Mouse (Mus musculus): ENCODE results near the gene Kcnip1. TPM values are rescaled to one million over a fixed set of nuclear protein-coding genes. Genes with fewer than 3 reads are reported as not detected.

The Kcnip1 gene
- polyA plus RNA-seq, 1 experiment from 2014 or later = not detected

DNA sequence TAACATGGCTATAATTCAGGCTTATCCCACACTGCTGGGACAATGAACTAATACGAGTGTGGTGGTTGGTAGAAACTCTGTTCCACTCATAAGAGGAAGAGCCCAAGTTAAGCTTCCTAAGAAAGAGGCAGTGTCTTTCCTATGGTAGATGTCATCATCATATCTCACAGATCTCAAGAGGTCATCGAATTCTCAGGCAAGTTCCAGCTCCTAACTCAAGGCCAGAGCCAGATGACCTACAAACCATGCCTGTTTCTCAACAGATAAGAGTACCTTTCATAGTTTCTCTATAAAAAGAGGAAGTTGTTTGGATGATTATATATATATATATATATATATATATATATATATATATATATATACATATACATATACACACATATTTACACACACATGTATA is 6.4 kb downstream of the Kcnip1 start:
- ATAC-seq (replicated peaks; ENCODE audit: insufficient number of reproducible peaks, insufficient read depth, low FRiP score, low read depth) = no peak
- no peaks in the 10 kb centered on the region for H3K36me3 ChIP-seq
- no peaks in the 10 kb centered on the region for H3K9me3 ChIP-seq (replicated peaks)
- H3K4me3 ChIP-seq = no peak overlapping the region
- H3K27ac ChIP-seq = no peak overlapping the region
- 0 out of 2 replicates have a peak, but pooled peaks cover 5% of the 10 kb centered on the region for H3K27me3 ChIP-seq
- 64% methylated on average over 2 of the region's 2 CpGs for WGBS
- no peak overlapping the region for H3K4me2 ChIP-seq
- no peaks in the 10 kb centered on the region for H3K4me1 ChIP-seq (replicated peaks)
- no peak overlapping the region for H3K9ac ChIP-seq

DNA sequence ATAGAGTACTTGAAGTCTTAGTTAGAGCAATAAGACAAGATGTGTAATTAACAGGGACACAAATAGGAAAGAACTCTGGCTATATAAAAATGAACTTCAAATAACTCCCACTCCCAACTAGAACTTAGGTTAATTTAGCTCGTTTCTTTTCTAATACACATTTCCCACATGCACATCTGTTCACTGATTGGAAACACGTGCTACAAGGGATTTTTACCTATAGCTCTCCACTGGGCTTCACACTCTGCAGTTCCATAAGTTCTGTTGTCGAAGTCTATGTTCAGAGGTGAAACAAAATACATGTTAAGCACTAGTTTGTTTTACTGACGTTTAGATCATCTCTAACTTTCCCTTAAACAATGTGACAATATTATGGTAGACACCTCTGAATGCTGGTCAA is 12.8 kb downstream of the Kcnip1 start:
- Histone ChIP-seq H3K4me1 (replicated peaks) (no peaks in the 10 kb centered on the region), H3K27ac (no peak overlapping the region), H3K4me2 (no peak overlapping the region), H3K27me3 (no peaks in the 10 kb centered on the region), H3K36me3 (no peaks in the 10 kb centered on the region), H3K9ac (no peak overlapping the region), H3K9me3 (replicated peaks) (no peaks in the 10 kb centered on the region), H3K4me3 (no peak overlapping the region)
- ATAC-seq (replicated peaks; ENCODE audit: insufficient number of reproducible peaks, insufficient read depth, low FRiP score, low read depth) = no peak
- 71% methylated on average over 4 of the region's 4 CpGs for WGBS

DNA sequence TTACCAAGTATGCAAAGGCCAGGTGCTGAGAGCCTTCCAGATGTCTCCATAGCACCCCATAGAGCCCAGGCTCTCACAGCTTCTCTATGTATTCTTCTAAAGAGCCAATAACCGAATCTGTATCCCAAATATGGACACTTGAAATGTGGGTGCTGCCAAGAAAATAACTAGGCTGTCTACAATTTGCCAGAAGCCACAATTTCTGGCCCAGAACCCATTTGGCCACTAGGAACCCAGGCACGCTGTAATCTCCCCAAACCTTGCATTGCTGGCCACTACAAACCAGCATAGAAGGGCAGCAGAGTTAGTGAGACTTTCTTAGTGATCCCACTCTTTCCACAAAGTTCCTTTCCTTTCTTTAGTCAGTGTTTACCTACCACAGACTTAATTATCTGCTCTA is 17.8 kb downstream of the Kcnip1 start:
- Histone ChIP-seq H3K4me3 (no peak overlapping the region), H3K27ac (no peak overlapping the region), H3K27me3 (no peaks in the 10 kb centered on the region), H3K4me2 (no peak overlapping the region), H3K4me1 (replicated peaks) (no peaks in the 10 kb centered on the region), H3K36me3 (no peaks in the 10 kb centered on the region), H3K9me3 (replicated peaks) (no peaks in the 10 kb centered on the region), H3K9ac (no peak overlapping the region)
- 72% methylated on average over 2 of the region's 2 CpGs for WGBS
- no peak for ATAC-seq (replicated peaks; ENCODE audit: insufficient number of reproducible peaks, insufficient read depth, low FRiP score, low read depth)

DNA sequence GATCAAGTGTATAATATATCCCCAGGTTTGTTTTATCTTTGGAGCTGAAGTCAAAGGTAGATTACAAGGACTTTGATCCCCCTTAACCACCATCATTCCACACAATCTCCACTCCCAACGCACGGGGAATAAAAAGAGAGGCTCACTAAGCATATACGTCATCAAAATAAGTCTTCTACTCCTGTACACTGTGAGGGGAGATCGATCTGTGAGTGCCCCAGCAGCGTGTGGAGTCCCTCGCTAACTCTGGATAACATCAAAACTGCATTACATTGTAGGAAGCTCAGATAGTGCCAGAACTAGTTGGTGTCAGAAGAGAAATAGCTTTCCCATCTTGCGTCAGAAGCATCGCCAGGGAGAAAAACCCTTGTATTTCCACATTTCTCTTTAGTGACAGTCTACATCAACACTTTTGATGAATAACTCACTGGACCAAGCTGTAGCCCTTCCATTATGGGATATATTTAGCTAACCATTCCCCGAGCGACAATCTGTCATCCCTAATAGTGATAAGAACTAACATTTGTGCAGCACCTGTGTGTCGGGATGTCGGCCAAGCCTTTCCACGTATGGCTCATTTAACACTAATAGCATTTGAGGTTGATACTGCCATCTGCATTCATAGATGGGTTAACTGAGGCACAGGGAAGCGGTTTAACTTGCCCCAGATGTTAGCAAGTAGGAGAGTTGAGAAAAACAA is 18.5 kb downstream of the Kcnip1 start:
- H3K9ac ChIP-seq = no peak overlapping the region
- H3K9me3 ChIP-seq (replicated peaks) = no peaks in the 10 kb centered on the region
- no peaks in the 10 kb centered on the region for H3K36me3 ChIP-seq
- no peaks in the 10 kb centered on the region for H3K4me1 ChIP-seq (replicated peaks)
- WGBS = 57% methylated on average over 14 of the region's 14 CpGs
- H3K27ac ChIP-seq = no peak overlapping the region
- H3K4me2 ChIP-seq = no peak overlapping the region
- H3K4me3 ChIP-seq = no peak overlapping the region
- ATAC-seq (replicated peaks; ENCODE audit: insufficient number of reproducible peaks, insufficient read depth, low FRiP score, low read depth) = no peak
- no peaks in the 10 kb centered on the region for H3K27me3 ChIP-seq

DNA sequence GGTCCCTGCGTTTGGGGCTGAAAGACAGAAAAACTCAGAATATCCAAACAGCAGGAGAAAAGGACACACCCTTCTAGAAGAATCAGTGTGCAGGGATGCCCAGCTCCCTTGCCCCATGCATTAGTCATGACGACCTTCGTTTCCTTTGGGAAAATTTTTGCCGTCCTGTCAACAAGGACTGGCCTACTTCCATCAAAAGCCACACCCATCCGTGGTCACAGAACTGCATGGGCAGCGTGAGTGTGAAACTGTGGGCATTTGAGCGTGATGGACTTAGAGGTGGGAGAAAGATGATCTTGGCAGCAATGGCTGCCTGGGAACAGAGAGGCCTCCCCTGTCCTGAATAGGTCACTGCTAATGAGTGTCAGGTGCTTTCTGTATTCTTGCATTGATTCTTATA is 20.8 kb downstream of the Kcnip1 start:
- Histone ChIP-seq H3K4me2 (no peak overlapping the region), H3K9me3 (replicated peaks) (no peaks in the 10 kb centered on the region), H3K36me3 (no peaks in the 10 kb centered on the region), H3K27ac (no peak overlapping the region), H3K4me3 (no peak overlapping the region), H3K9ac (no peak overlapping the region), H3K4me1 (replicated peaks) (no peaks in the 10 kb centered on the region), H3K27me3 (no peaks in the 10 kb centered on the region)
- ATAC-seq (replicated peaks; ENCODE audit: insufficient number of reproducible peaks, insufficient read depth, low FRiP score, low read depth) = no peak
- WGBS = 77% methylated on average over 7 of the region's 7 CpGs

DNA sequence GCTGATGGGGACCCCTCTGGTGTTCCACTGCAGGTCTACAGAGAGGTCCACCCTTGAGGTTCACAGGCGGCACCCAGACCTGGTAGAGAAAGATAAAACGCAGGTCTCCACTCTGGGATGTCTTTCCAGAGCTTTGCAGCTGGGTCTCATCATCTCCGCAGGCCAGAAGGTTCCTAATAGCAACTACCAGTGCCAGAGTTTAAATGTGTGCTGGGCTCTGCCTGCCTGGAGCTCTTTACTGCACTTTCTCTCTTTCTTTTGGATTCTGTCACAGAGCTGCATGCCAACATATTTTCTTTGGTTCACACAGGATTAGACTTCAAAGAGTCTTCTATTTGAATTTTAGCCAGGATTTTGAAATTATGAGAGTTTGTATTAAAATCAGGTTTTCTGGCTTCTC is 23.8 kb downstream of the Kcnip1 start:
- no peaks in the 10 kb centered on the region for H3K36me3 ChIP-seq
- H3K27me3 ChIP-seq = no peaks in the 10 kb centered on the region
- no peak overlapping the region for H3K27ac ChIP-seq
- H3K4me2 ChIP-seq = no peak overlapping the region
- ATAC-seq (replicated peaks; ENCODE audit: insufficient number of reproducible peaks, insufficient read depth, low FRiP score, low read depth) = no peak
- H3K4me3 ChIP-seq = no peak overlapping the region
- WGBS = 66% methylated on average over 3 of the region's 3 CpGs
- H3K9ac ChIP-seq = no peak overlapping the region
- H3K4me1 ChIP-seq (replicated peaks) = no peaks in the 10 kb centered on the region
- no peaks in the 10 kb centered on the region for H3K9me3 ChIP-seq (replicated peaks)

DNA sequence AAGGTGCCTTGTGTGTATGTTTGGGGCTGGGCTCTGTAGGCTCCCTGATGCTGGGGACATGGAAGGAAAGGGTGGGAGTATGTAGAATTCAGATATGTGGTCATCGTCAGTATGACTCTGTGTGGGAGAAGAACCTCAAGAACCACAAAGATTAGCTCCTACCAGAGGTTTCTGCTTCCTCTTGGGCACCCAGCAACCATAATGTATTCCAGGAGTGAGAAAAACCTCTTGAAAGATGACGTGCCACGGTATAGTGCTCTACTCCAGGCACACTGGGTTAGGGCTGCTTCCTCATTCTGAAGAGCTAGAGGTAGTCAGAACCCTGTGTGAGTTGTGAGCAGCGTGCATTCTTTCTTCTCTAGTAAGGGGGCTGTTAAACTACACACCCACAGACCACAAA is 25.2 kb downstream of the Kcnip1 start:
- H3K36me3 ChIP-seq = no peaks in the 10 kb centered on the region
- H3K9ac ChIP-seq = no peak overlapping the region
- ATAC-seq (replicated peaks; ENCODE audit: insufficient number of reproducible peaks, insufficient read depth, low FRiP score, low read depth) = no peak
- H3K9me3 ChIP-seq (replicated peaks) = no peaks in the 10 kb centered on the region
- WGBS = 57% methylated on average over 4 of the region's 4 CpGs
- peaks cover 7% of the 10 kb centered on the region for H3K4me1 ChIP-seq (replicated peaks)
- H3K4me2 ChIP-seq = no peak overlapping the region
- H3K4me3 ChIP-seq = no peak overlapping the region
- H3K27me3 ChIP-seq = no peaks in the 10 kb centered on the region
- H3K27ac ChIP-seq = no peak overlapping the region

DNA sequence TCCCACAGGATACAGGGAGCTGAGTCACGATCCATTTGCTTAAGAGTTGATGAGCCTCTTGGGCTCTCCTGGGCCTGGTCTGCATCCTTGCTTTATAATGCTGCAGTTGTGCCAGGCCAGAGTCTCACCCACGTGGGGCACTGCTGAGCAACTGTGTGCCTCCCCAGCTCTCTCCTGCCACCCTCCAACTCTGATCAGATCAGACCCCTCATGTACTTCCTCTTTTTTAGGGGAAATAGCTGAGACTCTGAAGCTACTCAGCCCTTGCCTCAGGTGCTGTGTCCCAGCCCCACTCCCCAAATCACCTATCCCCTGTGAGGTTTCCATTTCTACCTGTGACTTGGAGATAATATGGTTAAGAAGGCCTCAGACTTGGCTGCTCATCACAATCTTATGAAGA is 27.6 kb downstream of the Kcnip1 start:
- Histone ChIP-seq H3K4me1 (replicated peaks) (peaks cover 11% of the 10 kb centered on the region), H3K27ac (no peak overlapping the region), H3K4me3 (no peak overlapping the region), H3K4me2 (no peak overlapping the region), H3K36me3 (no peaks in the 10 kb centered on the region), H3K9me3 (replicated peaks) (no peaks in the 10 kb centered on the region), H3K9ac (no peak overlapping the region), H3K27me3 (no peaks in the 10 kb centered on the region)
- 58% methylated on average over 2 of the region's 2 CpGs for WGBS
- no peak for ATAC-seq (replicated peaks; ENCODE audit: insufficient number of reproducible peaks, insufficient read depth, low FRiP score, low read depth)

DNA sequence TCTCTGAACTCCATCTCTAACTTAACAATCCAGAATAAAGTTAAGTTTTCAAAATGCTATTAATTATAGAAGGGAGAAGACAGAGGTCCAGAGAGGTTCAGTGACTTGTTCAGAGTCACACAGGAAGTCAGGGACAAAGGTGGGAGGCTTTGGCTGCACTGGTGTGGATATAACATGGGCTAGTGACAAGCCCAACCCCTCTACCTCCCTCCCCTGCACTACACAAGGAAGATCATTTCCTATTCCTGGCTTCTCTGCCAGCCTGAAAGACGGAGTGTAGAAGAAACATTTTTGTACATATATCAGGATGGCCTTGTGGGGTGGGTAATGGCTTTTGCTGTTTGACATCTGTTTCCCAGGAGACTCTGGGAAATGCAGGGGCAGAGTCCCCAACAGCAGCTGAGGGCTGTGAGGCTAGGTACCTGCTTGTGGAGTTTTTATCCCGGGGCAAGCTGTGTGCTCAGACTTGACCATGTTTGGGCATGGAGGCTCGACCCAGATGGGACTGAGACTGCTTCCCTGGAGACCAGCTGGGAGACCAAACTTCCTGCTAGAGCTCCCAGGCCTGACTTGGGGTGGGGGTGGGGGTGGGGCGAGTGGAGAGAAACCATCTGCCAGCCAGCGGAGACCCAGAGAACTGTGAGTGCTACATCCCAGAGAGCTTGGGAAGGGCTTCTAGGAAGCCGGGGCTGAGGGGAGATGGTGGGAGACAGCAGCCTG is 30.1 kb downstream of the Kcnip1 start, which contains the start of gene Kcnmb1:
Gene Kcnmb1, plus strand, starts transcription at position 326 of the 720 bp plus-strand sequence.
- Histone ChIP-seq H3K4me2 (peak within 1 kb of the TSS; percentile 26), H3K27me3 (no peaks in the 10 kb centered on the region), H3K4me3 (no peak within 1 kb of the TSS), H3K9ac (no peak within 1 kb of the TSS), H3K27ac (no peak within 1 kb of the TSS), H3K36me3 (no peaks in the 10 kb centered on the region), H3K9me3 (replicated peaks) (no peaks in the 10 kb centered on the region), H3K4me1 (replicated peaks) (peaks cover 11% of the 10 kb centered on the region)
- 0 out of 2 replicates have a peak, but pooled peaks have one; percentile 20 for ATAC-seq (replicated peaks; ENCODE audit: insufficient number of reproducible peaks, insufficient read depth, low FRiP score, low read depth)
- 6% methylated on average over 6 of the region's 6 CpGs for WGBS

DNA sequence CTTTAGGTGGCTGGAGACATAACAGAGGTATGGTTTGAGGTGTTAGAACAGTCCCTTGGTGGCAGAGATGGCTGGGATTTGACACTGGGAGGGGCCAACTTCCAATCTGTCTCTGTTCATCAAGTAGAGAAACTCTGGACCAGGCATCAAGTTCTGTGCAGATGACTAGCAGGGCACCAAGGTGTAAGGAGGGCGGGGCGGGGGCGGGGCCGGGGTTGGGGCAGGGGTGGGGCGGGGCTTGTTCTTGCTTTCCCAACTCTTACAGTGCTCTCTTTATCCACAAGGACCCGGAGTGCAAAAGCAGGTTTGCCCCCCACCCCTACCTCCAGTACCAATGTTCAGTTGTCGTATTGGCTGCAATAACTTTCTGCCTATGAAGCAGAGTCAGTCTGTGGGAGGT is 30.8 kb downstream of the Kcnip1 start:
- Histone ChIP-seq H3K4me3 (no peak overlapping the region), H3K9me3 (replicated peaks) (no peaks in the 10 kb centered on the region), H3K27me3 (no peaks in the 10 kb centered on the region), H3K27ac (no peak overlapping the region), H3K36me3 (no peaks in the 10 kb centered on the region), H3K4me2 (no peak overlapping the region), H3K9ac (no peak overlapping the region), H3K4me1 (replicated peaks) (peaks cover 11% of the 10 kb centered on the region)
- ATAC-seq (replicated peaks; ENCODE audit: insufficient number of reproducible peaks, insufficient read depth, low FRiP score, low read depth) = no peak
- 36% methylated on average over 7 of the region's 7 CpGs for WGBS

DNA sequence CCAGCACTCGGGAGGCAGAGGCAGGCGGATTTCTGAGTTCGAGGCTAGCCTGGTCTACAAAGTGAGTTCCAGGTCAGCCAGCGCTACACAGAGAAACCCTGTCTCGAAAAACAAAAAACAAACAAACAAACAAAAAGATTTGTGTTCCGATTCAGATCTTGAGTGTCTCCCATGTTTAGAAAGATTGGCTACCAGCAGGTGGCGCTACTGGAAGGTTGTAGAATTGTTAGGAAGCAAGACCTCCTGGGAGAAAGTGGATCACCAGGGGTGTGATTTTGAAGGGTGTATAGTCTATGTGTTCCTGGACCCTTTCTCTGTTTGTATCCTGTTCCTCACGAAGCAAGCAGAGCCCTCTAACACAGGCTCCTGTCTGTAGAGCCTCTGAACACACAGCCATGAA is 34.2 kb downstream of the Kcnip1 start:
- H3K9me3 ChIP-seq (replicated peaks) = no peaks in the 10 kb centered on the region
- H3K36me3 ChIP-seq = no peaks in the 10 kb centered on the region
- H3K4me2 ChIP-seq = no peak overlapping the region
- H3K27ac ChIP-seq = no peak overlapping the region
- no peak for ATAC-seq (replicated peaks; ENCODE audit: insufficient number of reproducible peaks, insufficient read depth, low FRiP score, low read depth)
- no peaks in the 10 kb centered on the region for H3K27me3 ChIP-seq
- H3K9ac ChIP-seq = no peak overlapping the region
- H3K4me1 ChIP-seq (replicated peaks) = peaks cover 11% of the 10 kb centered on the region
- H3K4me3 ChIP-seq = no peak overlapping the region
- WGBS = 67% methylated on average over 8 of the region's 8 CpGs

DNA sequence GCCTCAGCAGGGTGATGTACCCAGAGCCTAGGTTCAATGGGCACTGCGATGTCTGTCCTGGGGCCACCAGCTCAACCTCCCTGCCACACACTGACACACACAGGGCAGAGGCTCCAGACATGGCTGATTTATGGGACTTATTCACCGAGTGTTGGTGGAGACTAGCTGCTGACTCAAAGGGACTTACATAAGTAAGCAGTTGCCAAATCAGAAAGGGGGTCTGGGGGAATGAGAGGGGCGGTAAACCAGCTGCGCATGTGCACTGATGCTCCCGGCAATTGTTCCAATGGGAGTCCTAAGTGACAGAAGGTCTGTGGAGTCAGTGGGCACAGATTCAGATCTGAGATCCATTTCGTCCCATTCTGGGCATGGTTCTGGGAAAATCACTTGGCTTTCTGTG is 35.4 kb downstream of the Kcnip1 start:
- H3K9ac ChIP-seq = no peak overlapping the region
- H3K4me1 ChIP-seq (replicated peaks) = peaks cover 3% of the 10 kb centered on the region; the same call in 1 of the 2 replicates
- no peaks in the 10 kb centered on the region for H3K9me3 ChIP-seq (replicated peaks)
- H3K27me3 ChIP-seq = no peaks in the 10 kb centered on the region
- no peaks in the 10 kb centered on the region for H3K36me3 ChIP-seq
- no peak overlapping the region for H3K4me3 ChIP-seq
- H3K27ac ChIP-seq = no peak overlapping the region
- H3K4me2 ChIP-seq = no peak overlapping the region
- WGBS = 85% methylated on average over 6 of the region's 6 CpGs
- no peak for ATAC-seq (replicated peaks; ENCODE audit: insufficient number of reproducible peaks, insufficient read depth, low FRiP score, low read depth)

All from heart, embryonic 15.5 days (tissue).